Mouse (Mus musculus) myocyte (in vitro differentiated cells): Measurements from ENCODE around the gene Ypel3.

Source experiments
- CEBPB ChIP-seq: IDR thresholded peaks from 2 replicates; pipeline ENCODE4 v1.6.1; 2011; ENCODE audit warnings: mild to moderate bottlenecking, moderate library complexity; ENCODE audit not compliant: poor library complexity, insufficient read depth, severe bottlenecking
- E2F4 ChIP-seq: IDR thresholded peaks from one replicate; pipeline ENCODE4 v1.6.1; 2011; ENCODE audit warnings: mild to moderate bottlenecking, control low read depth, moderate library complexity; ENCODE audit not compliant: insufficient read depth
- MAX ChIP-seq: IDR thresholded peaks from one replicate; pipeline ENCODE4 v1.6.1; 2011; ENCODE audit warnings: low read depth, mild to moderate bottlenecking, control low read depth
- MYOD1 ChIP-seq, 3 experiments: IDR thresholded peaks; one replicate each; pipeline ENCODE4 v1.6.1; 2011; ENCODE audit warnings: control low read depth in 2 of 3, low read depth in 2 of 3, mild to moderate bottlenecking in 2 of 3, moderate library complexity in 1 of 3; ENCODE audit not compliant: insufficient read length in 2 of 3, control insufficient read depth in 1 of 3
- MYOG ChIP-seq, 3 experiments: IDR thresholded peaks; one replicate each; pipeline ENCODE4 v1.6.1; 2011; ENCODE audit warnings: control low read depth in 2 of 3, low read depth in 2 of 3, mild to moderate bottlenecking in 2 of 3; ENCODE audit not compliant: insufficient read length in 2 of 3, control insufficient read depth in 1 of 3, insufficient read depth in 1 of 3
- POLR2A ChIP-seq: IDR thresholded peaks from one replicate; pipeline ENCODE4 v1.6.1; 2011; ENCODE audit warnings: low read depth, mild to moderate bottlenecking, control low read depth, moderate library complexity; ENCODE audit not compliant: insufficient read length
- POLR2AphosphoS2 ChIP-seq: IDR thresholded peaks from one replicate; pipeline ENCODE4 v1.6.1; 2011; ENCODE audit warnings: low read depth, control low read depth; ENCODE audit not compliant: insufficient read length
- REST ChIP-seq: IDR thresholded peaks from one replicate; pipeline ENCODE4 v1.6.1; 2011; ENCODE audit warnings: mild to moderate bottlenecking, control low read depth, moderate library complexity; ENCODE audit not compliant: insufficient read depth, insufficient read length
- SRF ChIP-seq: IDR thresholded peaks from one replicate; pipeline ENCODE4 v1.6.1; 2011; ENCODE audit warnings: low read depth; ENCODE audit not compliant: control insufficient read depth, insufficient read length
- TCF12 ChIP-seq: IDR thresholded peaks from one replicate; pipeline ENCODE4 v1.6.1; 2011; ENCODE audit warnings: mild to moderate bottlenecking, control low read depth; ENCODE audit not compliant: poor library complexity, insufficient read depth, severe bottlenecking
- TCF3 ChIP-seq: IDR thresholded peaks from one replicate; pipeline ENCODE4 v1.6.1; 2011; ENCODE audit warnings: low read depth, control low read depth; ENCODE audit not compliant: insufficient read length
- USF1 ChIP-seq: IDR thresholded peaks from one replicate; pipeline ENCODE4 v1.6.1; 2011; ENCODE audit warnings: low read depth, mild to moderate bottlenecking, control low read depth, moderate library complexity

DNA sequence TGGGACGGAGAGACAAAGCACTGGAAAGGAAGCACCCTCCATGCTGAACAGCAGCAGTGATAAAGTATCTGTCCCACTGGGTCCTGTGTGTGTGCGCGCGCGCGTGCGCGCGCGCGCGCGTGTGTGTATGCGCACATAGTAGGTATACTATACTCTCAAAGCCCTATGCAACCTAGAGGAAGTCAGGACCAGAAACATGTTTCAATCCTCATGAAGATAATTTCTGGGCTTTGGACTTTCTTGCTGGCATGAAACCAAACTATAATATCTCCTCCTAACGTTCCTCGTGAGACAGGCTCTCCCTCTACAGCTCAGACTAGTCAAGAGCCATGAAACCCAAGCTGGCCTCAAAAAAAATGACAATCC, 24.3 kb downstream of the Ypel3 start:
- no peak for TF ChIP-seq USF1
- no peak for TF ChIP-seq MYOD1 (IDR thresholded peaks at IDR 0.05; ENCODE audit: control insufficient read depth in 1 of 3, insufficient read length in 2 of 3, low read depth in 2 of 3)
- TF ChIP-seq POLR2A: no peak
- no peak for TF ChIP-seq MAX
- no peak for TF ChIP-seq CEBPB
- TF ChIP-seq POLR2AphosphoS2: no peak
- TF ChIP-seq TCF12: no peak
- TF ChIP-seq SRF: no peak
- TF ChIP-seq E2F4: no peak
- no peak for TF ChIP-seq REST
- no peak for TF ChIP-seq TCF3
- no peak for TF ChIP-seq MYOG (IDR thresholded peaks at IDR 0.05; ENCODE audit: control insufficient read depth in 1 of 3, insufficient read depth in 1 of 3, insufficient read length in 2 of 3, low read depth in 2 of 3)
